Mouse (Mus musculus) forebrain, embryonic 13.5 days (tissue): ENCODE results near the gene Dpp4. TPM values are rescaled to one million over a fixed set of nuclear protein-coding genes. Genes with fewer than 3 reads are reported as not detected.

ENCODE experiments used
- ATAC-seq: fragments of 200-750 bp; cut with Nextera tagmentation; 2 replicates; pipeline ENCODE4 v1.8.0; 2017
- H3K27ac ChIP-seq: fragments of 300-500 bp; sonication (generic); 2 replicates; pipeline ENCODE4 v1.5.1; 2015; ENCODE audit warnings: inconsistent platforms, mild to moderate bottlenecking, moderate library complexity
- H3K27me3 ChIP-seq: fragments of 300-500 bp; sonication (generic); 2 replicates; pipeline ENCODE4 v1.6.1; 2015; ENCODE audit warnings: mild to moderate bottlenecking, inconsistent platforms
- H3K36me3 ChIP-seq: fragments of 300-500 bp; sonication (generic); 2 replicates; pipeline ENCODE4 v1.6.1; 2015; ENCODE audit warnings: mild to moderate bottlenecking, inconsistent platforms; ENCODE audit not compliant: poor library complexity, severe bottlenecking
- H3K4me1 ChIP-seq: fragments of 300-500 bp; sonication (generic); 2 replicates; pipeline ENCODE4 v1.6.1; 2015; ENCODE audit warnings: inconsistent platforms
- H3K4me2 ChIP-seq: fragments of 300-500 bp; sonication (generic); 2 replicates; pipeline ENCODE4 v1.6.1; 2015; ENCODE audit warnings: inconsistent platforms, mild to moderate bottlenecking, moderate library complexity
- H3K4me3 ChIP-seq: fragments of 300-500 bp; sonication (generic); 2 replicates; pipeline ENCODE4 v1.5.1; 2015; ENCODE audit warnings: mild to moderate bottlenecking, inconsistent platforms
- H3K9ac ChIP-seq: fragments of 300-500 bp; sonication (generic); 2 replicates; pipeline ENCODE4 v1.6.1; 2015; ENCODE audit warnings: mild to moderate bottlenecking, inconsistent platforms
- H3K9me3 ChIP-seq: fragments of 300-500 bp; sonication (generic); replicated peaks from 2 replicates; pipeline ENCODE4 v1.6.1; 2016; ENCODE audit warnings: inconsistent platforms
- WGBS: fragments of 180-500 bp; shearing (Covaris S2); methylation state at CpG from one replicate; pipeline ENCODE4 v1.1.7; 2015; 5-methylcytosine and 5-hydroxymethylcytosine counted together
- polyA plus RNA-seq: library from polyadenylated mRNA; unstranded; fragments of >200 nt; fragmentation: Nextera tagmentation; extraction: Ambion mirVana; gene quantifications from 2 replicates; pipeline ENCODE4 v1.2.1, GENCODE M21; 2015

Dpp4 gene
- polyA plus RNA-seq, 1 experiment from 2014 or later: 0.56 TPM

- H3K9me3 ChIP-seq: no peaks in the 10 kb centered on the region
- 18% methylated on average over 1 of the region's 1 CpGs for WGBS
Measured at GRCm38 (mm10) chr2:62346771-62347170, 65.3 kb downstream of the Dpp4 start.

GRCm38 (mm10) chr2:62344367-62344766 lies 67.7 kb downstream of the Dpp4 start:
- no peak overlapping the region for H3K9ac ChIP-seq
- 61% methylated on average over 6 of the region's 6 CpGs for WGBS
- no peak overlapping the region for H3K27ac ChIP-seq
- no peaks in the 10 kb centered on the region for H3K36me3 ChIP-seq
- no peak for ATAC-seq
- peaks cover 12% of the 10 kb centered on the region for H3K4me1 ChIP-seq
- H3K9me3 ChIP-seq: no peaks in the 10 kb centered on the region
- H3K4me3 ChIP-seq: no peak overlapping the region
- no peaks in the 10 kb centered on the region for H3K27me3 ChIP-seq
- no peak overlapping the region for H3K4me2 ChIP-seq

More at GRCm38 (mm10) chr2:62346771-62347170, 65.3 kb downstream of the Dpp4 start:
- Histone ChIP-seq H3K9ac (no peak overlapping the region), H3K4me3 (no peak overlapping the region), H3K36me3 (no peaks in the 10 kb centered on the region), H3K27ac (no peak overlapping the region), H3K27me3 (no peaks in the 10 kb centered on the region), H3K4me1 (peaks cover 3% of the 10 kb centered on the region; the same call in 1 of the 2 replicates), H3K4me2 (no peak overlapping the region)
- ATAC-seq: no peak

- no peak overlapping the region for H3K9ac ChIP-seq
- WGBS: 5% methylated on average over 14 of the region's 14 CpGs
- peaks cover 14% of the 10 kb centered on the region for H3K4me1 ChIP-seq
- no peaks in the 10 kb centered on the region for H3K9me3 ChIP-seq
- peak; percentile 55 for ATAC-seq
- H3K27ac ChIP-seq: peak overlapping the region; percentile 12; the same call in 1 of the 2 replicates
- H3K4me3 ChIP-seq: 0 out of 2 replicates have a peak overlapping the region, but pooled peaks have one; percentile 1
- H3K36me3 ChIP-seq: no peaks in the 10 kb centered on the region
- peak overlapping the region; percentile 55 for H3K4me2 ChIP-seq
- H3K27me3 ChIP-seq: no peaks in the 10 kb centered on the region
Measured at GRCm38 (mm10) chr2:62341734-62342128, 70.3 kb downstream of the Dpp4 start.

GRCm38 (mm10) chr2:62341061-62341733 lies 70.8 kb downstream of the Dpp4 start:
- Histone ChIP-seq H3K4me3 (0 out of 2 replicates have a peak overlapping the region, but pooled peaks have one; percentile 1), H3K9me3 (no peaks in the 10 kb centered on the region), H3K36me3 (no peaks in the 10 kb centered on the region), H3K4me2 (peak overlapping the region; percentile 55), H3K4me1 (peaks cover 14% of the 10 kb centered on the region), H3K27me3 (no peaks in the 10 kb centered on the region), H3K27ac (peak overlapping the region; percentile 12; the same call in 1 of the 2 replicates), H3K9ac (no peak overlapping the region)
- ATAC-seq: peak; percentile 28
- WGBS: 62% methylated on average over 3 of the region's 3 CpGs

GRCm38 (mm10) chr2:62339222-62339944 lies 72.6 kb downstream of the Dpp4 start:
- peak overlapping the region; percentile 54 for H3K27ac ChIP-seq
- no peaks in the 10 kb centered on the region for H3K9me3 ChIP-seq
- H3K9ac ChIP-seq: no peak overlapping the region
- H3K27me3 ChIP-seq: no peaks in the 10 kb centered on the region
- H3K4me2 ChIP-seq: no peak overlapping the region
- H3K4me3 ChIP-seq: no peak overlapping the region
- peaks cover 14% of the 10 kb centered on the region for H3K4me1 ChIP-seq
- 55% methylated on average over 4 of the region's 4 CpGs for WGBS
- peak; percentile 68; the same call in 1 of the 2 replicates for ATAC-seq
- no peaks in the 10 kb centered on the region for H3K36me3 ChIP-seq

- Histone ChIP-seq H3K27ac (no peak overlapping the region), H3K36me3 (no peaks in the 10 kb centered on the region), H3K4me1 (peaks cover 22% of the 10 kb centered on the region), H3K9ac (no peak overlapping the region), H3K4me2 (no peak overlapping the region), H3K27me3 (no peaks in the 10 kb centered on the region), H3K4me3 (no peak overlapping the region), H3K9me3 (no peaks in the 10 kb centered on the region)
- ATAC-seq: no peak
- WGBS: 92% methylated on average over 7 of the region's 7 CpGs
Measured at GRCm38 (mm10) chr2:62337086-62337485, 74.9 kb downstream of the Dpp4 start.

GRCm38 (mm10) chr2:62334397-62335243 lies 77.4 kb downstream of the Dpp4 start:
- H3K36me3 ChIP-seq: no peaks in the 10 kb centered on the region
- H3K9me3 ChIP-seq: no peaks in the 10 kb centered on the region
- no peaks in the 10 kb centered on the region for H3K27me3 ChIP-seq
- H3K9ac ChIP-seq: no peak overlapping the region
- ATAC-seq: peak; percentile 62
- H3K27ac ChIP-seq: peak overlapping the region; percentile 35
- 72% methylated on average over 4 of the region's 4 CpGs for WGBS
- H3K4me2 ChIP-seq: no peak overlapping the region
- H3K4me3 ChIP-seq: no peak overlapping the region
- H3K4me1 ChIP-seq: peaks cover 17% of the 10 kb centered on the region

- Histone ChIP-seq H3K9me3 (no peaks in the 10 kb centered on the region), H3K4me3 (no peak overlapping the region), H3K4me2 (no peak overlapping the region), H3K36me3 (no peaks in the 10 kb centered on the region), H3K27ac (no peak overlapping the region), H3K27me3 (no peaks in the 10 kb centered on the region), H3K9ac (no peak overlapping the region), H3K4me1 (peaks cover 12% of the 10 kb centered on the region)
- WGBS: 67% methylated on average over 8 of the region's 8 CpGs
- ATAC-seq: no peak
Measured at GRCm38 (mm10) chr2:62332465-62332864, 79.6 kb downstream of the Dpp4 start.

GRCm38 (mm10) chr2:62331913-62332312 lies 80.1 kb downstream of the Dpp4 start:
- WGBS: 41% methylated on average over 4 of the region's 4 CpGs
- no peak overlapping the region for H3K4me3 ChIP-seq
- peaks cover 12% of the 10 kb centered on the region for H3K4me1 ChIP-seq
- no peak overlapping the region for H3K27ac ChIP-seq
- no peak overlapping the region for H3K9ac ChIP-seq
- H3K27me3 ChIP-seq: no peaks in the 10 kb centered on the region
- H3K4me2 ChIP-seq: no peak overlapping the region
- H3K36me3 ChIP-seq: no peaks in the 10 kb centered on the region
- no peaks in the 10 kb centered on the region for H3K9me3 ChIP-seq
- no peak for ATAC-seq

- Histone ChIP-seq H3K9me3 (no peaks in the 10 kb centered on the region), H3K4me2 (no peak overlapping the region), H3K27me3 (no peaks in the 10 kb centered on the region), H3K9ac (no peak overlapping the region), H3K4me3 (no peak overlapping the region), H3K27ac (no peak overlapping the region), H3K36me3 (no peaks in the 10 kb centered on the region), H3K4me1 (no peaks in the 10 kb centered on the region)
- ATAC-seq: no peak
- WGBS: 90% methylated on average over 2 of the region's 2 CpGs
Measured at GRCm38 (mm10) chr2:62325388-62325787, 86.6 kb downstream of the Dpp4 start.

GRCm38 (mm10) chr2:62323078-62323637 lies 88.9 kb downstream of the Dpp4 start:
- no peaks in the 10 kb centered on the region for H3K27me3 ChIP-seq
- 84% methylated on average over 9 of the region's 9 CpGs for WGBS
- peak; percentile 24; the same call in 1 of the 2 replicates for ATAC-seq
- no peaks in the 10 kb centered on the region for H3K4me1 ChIP-seq
- H3K9me3 ChIP-seq: no peaks in the 10 kb centered on the region
- no peak overlapping the region for H3K27ac ChIP-seq
- no peak overlapping the region for H3K9ac ChIP-seq
- no peak overlapping the region for H3K4me3 ChIP-seq
- H3K36me3 ChIP-seq: no peaks in the 10 kb centered on the region
- no peak overlapping the region for H3K4me2 ChIP-seq
